Mouse (Mus musculus) spleen, postnatal 36 days (tissue): Measurements from ENCODE around the gene Gm42906.

Source experiments
- DNase-seq, 2 experiments: peaks; one replicate each; pipeline ENCODE4 v3.0.0; 2022; ENCODE audit warnings: low spot score in 2 of 2, mixed read lengths in 1 of 2

The Gm42906 gene

GRCm38 (mm10) chr5:151110461-151110908 lies 317.5 kb downstream of the Gm42906 start:
- DNase-seq: no peak

GRCm38 (mm10) chr5:151109822-151110221 lies 318.1 kb downstream of the Gm42906 start:
- DNase-seq: no peak

- DNase-seq: no peak
These were observed 319.0 kb downstream of the Gm42906 start for GRCm38 (mm10) chr5:151108955-151109354.

- no peak for DNase-seq
These were observed 319.6 kb downstream of the Gm42906 start for GRCm38 (mm10) chr5:151108291-151108897.

- DNase-seq: no peak
These were observed 321.1 kb downstream of the Gm42906 start for GRCm38 (mm10) chr5:151106841-151107240.

GRCm38 (mm10) chr5:151105054-151105971 lies 322.6 kb downstream of the Gm42906 start:
- no peak for DNase-seq

- DNase-seq: no peak
These were observed 323.5 kb downstream of the Gm42906 start for GRCm38 (mm10) chr5:151104354-151105053.

- DNase-seq: no peak
These were observed 324.7 kb downstream of the Gm42906 start for GRCm38 (mm10) chr5:151103284-151103683.

GRCm38 (mm10) chr5:151102262-151102661 lies 325.7 kb downstream of the Gm42906 start:
- DNase-seq: no peak

GRCm38 (mm10) chr5:151096012-151096411 lies 332.0 kb downstream of the Gm42906 start:
- DNase-seq: no peak

GRCm38 (mm10) chr5:151092886-151093665 lies 334.9 kb downstream of the Gm42906 start:
- DNase-seq: no peak

GRCm38 (mm10) chr5:151090996-151091395 lies 337.0 kb downstream of the Gm42906 start:
- no peak for DNase-seq

- DNase-seq: no peak
These were observed 338.8 kb downstream of the Gm42906 start for GRCm38 (mm10) chr5:151089201-151089600.

- no peak for DNase-seq
These were observed 341.3 kb downstream of the Gm42906 start for GRCm38 (mm10) chr5:151086425-151087202.

GRCm38 (mm10) chr5:151085749-151086148 lies 342.2 kb downstream of the Gm42906 start:
- no peak for DNase-seq

GRCm38 (mm10) chr5:151080276-151080675 lies 347.7 kb downstream of the Gm42906 start:
- no peak for DNase-seq

- DNase-seq: no peak
These were observed 350.0 kb downstream of the Gm42906 start for GRCm38 (mm10) chr5:151077953-151078352.

- no peak for DNase-seq
These were observed 351.0 kb downstream of the Gm42906 start for GRCm38 (mm10) chr5:151076917-151077316.

- DNase-seq: no peak
These were observed 353.7 kb downstream of the Gm42906 start for GRCm38 (mm10) chr5:151074282-151074681.

- DNase-seq: no peak
These were observed 356.5 kb downstream of the Gm42906 start for GRCm38 (mm10) chr5:151071430-151071829.

- DNase-seq: no peak
These were observed 357.1 kb downstream of the Gm42906 start for GRCm38 (mm10) chr5:151070896-151071295.
